Mouse (Mus musculus) liver, embryonic 14.5 days (tissue): Measurements from ENCODE around the gene Fgfr2.

ENCODE experiments used
- CTCF ChIP-seq: IDR thresholded peaks from 2 replicates; pipeline ENCODE4 v1.5.1; 2016; ENCODE audit warnings: antibody characterized with exemption, low read depth, control low read depth
- EP300 ChIP-seq: IDR thresholded peaks from 2 replicates; pipeline ENCODE4 v1.6.1; 2016; ENCODE audit warnings: antibody characterized with exemption, low read depth

- TF ChIP-seq CTCF (no peak), EP300 (no peak)
These were observed 2953.0 kb downstream of the Fgfr2 start for GRCm38 (mm10) chr7:130170144-130170543.
